Mouse (Mus musculus): ENCODE data around the gene Hspb7.

DNA sequence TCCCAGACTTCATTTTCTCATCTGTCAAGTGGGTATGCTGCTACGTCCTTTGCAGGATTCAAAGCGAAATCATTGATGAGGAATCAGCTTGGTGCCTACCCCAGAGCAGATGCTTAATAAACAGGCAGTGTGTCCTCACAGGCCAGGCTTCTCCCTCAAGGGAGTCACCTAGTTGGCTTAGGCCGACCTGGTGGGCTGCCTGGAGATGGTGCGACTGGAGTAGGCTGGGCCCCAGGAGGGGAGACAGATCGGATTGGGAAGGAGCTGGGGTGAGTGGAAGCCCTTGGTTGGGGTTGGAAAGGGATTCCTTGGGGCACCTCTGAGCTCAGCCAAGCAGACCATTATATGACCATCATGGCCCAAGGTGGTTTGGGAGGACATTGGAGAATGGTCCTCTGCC lies 48.2 kb upstream of the Hspb7 start:
- TF ChIP-seq CTCF (IDR thresholded peaks at IDR 0.05; ENCODE audit: low read depth, low read length) (no peak), POLR2A (IDR thresholded peaks at IDR 0.05; ENCODE audit: extremely low read depth, insufficient read depth, low read length) (no peak)
